Mouse (Mus musculus) E14TG2a.4 (cell line): ENCODE results near the gene Anxa3.

Experiments used
- H3K27me3 ChIP-seq: 2 replicates; pipeline ENCODE4 v1.6.1; 2014; ENCODE audit warnings: low read length, control low read depth; ENCODE audit not compliant: insufficient read depth
- H3K36me3 ChIP-seq: 2 replicates; pipeline ENCODE4 v1.6.1; 2014; ENCODE audit warnings: low read length, control low read depth; ENCODE audit not compliant: insufficient read depth
- H3K4me1 ChIP-seq: replicated peaks from 2 replicates; pipeline ENCODE4 v1.6.1; 2014; ENCODE audit warnings: low read depth, low read length, control low read depth
- H3K4me3 ChIP-seq: replicated peaks from 2 replicates; pipeline ENCODE4 v1.5.1; 2014; ENCODE audit warnings: mild to moderate bottlenecking, low read length
- H3K9me3 ChIP-seq: 2 replicates; pipeline ENCODE4 v1.6.1; 2014; ENCODE audit warnings: low read length, control low read depth
- CTCF ChIP-seq: conservative IDR thresholded peaks from 2 replicates; pipeline ENCODE4 v1.5.1; 2014; ENCODE audit warnings: low read length
- NANOG ChIP-seq: IDR thresholded peaks from 2 replicates; pipeline ENCODE4 v1.6.1; 2014; ENCODE audit warnings: borderline replicate concordance, low read length, mixed read lengths
- POU5F1 ChIP-seq: IDR thresholded peaks from 2 replicates; pipeline ENCODE4 v1.6.1; 2014; ENCODE audit warnings: low read length, borderline replicate concordance

Anxa3 gene

GRCm38 (mm10) chr5:96881613-96882012 lies 88.5 kb downstream of the Anxa3 start:
- no peaks in the 10 kb centered on the region for H3K36me3 ChIP-seq
- H3K9me3 ChIP-seq = peaks cover 3% of the 10 kb centered on the region; the same call in 1 of the 2 replicates
- H3K27me3 ChIP-seq = no peaks in the 10 kb centered on the region
- H3K4me1 ChIP-seq = 0 out of 2 replicates have a peak, but pooled peaks cover 3% of the 10 kb centered on the region
- no peak overlapping the region for H3K4me3 ChIP-seq
- TF ChIP-seq POU5F1 = no peak
- no peak for TF ChIP-seq CTCF
- TF ChIP-seq NANOG = no peak

- Histone ChIP-seq H3K9me3 (peaks cover 2% of the 10 kb centered on the region; the same call in 1 of the 2 replicates), H3K4me1 (0 out of 2 replicates have a peak, but pooled peaks cover 3% of the 10 kb centered on the region), H3K27me3 (no peaks in the 10 kb centered on the region), H3K36me3 (no peaks in the 10 kb centered on the region), H3K4me3 (no peak overlapping the region)
- TF ChIP-seq CTCF (no peak), POU5F1 (no peak), NANOG (no peak)
These were observed 92.1 kb downstream of the Anxa3 start for GRCm38 (mm10) chr5:96885202-96885601.

GRCm38 (mm10) chr5:96888396-96888795 lies 95.3 kb downstream of the Anxa3 start:
- Histone ChIP-seq H3K4me3 (no peak overlapping the region), H3K36me3 (no peaks in the 10 kb centered on the region), H3K27me3 (no peaks in the 10 kb centered on the region), H3K9me3 (no peaks in the 10 kb centered on the region), H3K4me1 (0 out of 2 replicates have a peak, but pooled peaks cover 3% of the 10 kb centered on the region)
- TF ChIP-seq POU5F1 = no peak
- no peak for TF ChIP-seq CTCF
- TF ChIP-seq NANOG = no peak

GRCm38 (mm10) chr5:96890367-96890766 lies 97.2 kb downstream of the Anxa3 start:
- H3K36me3 ChIP-seq = no peaks in the 10 kb centered on the region
- H3K27me3 ChIP-seq = no peaks in the 10 kb centered on the region; the same call in 1 of the 2 replicates
- H3K4me3 ChIP-seq = no peak overlapping the region
- H3K9me3 ChIP-seq = no peaks in the 10 kb centered on the region
- TF ChIP-seq NANOG = no peak
- no peak for TF ChIP-seq CTCF
- no peak for TF ChIP-seq POU5F1
- H3K4me1 ChIP-seq = no peaks in the 10 kb centered on the region
